In genomic region chr1:153748549-153748948, GRCm38 (mm10) we compare ENCODE assay signal across 8 mouse cellular contexts. TPM values are rescaled to one million over a fixed set of nuclear protein-coding genes. Genes with fewer than 3 reads are reported as not detected.
DNase-seq lines count a peak whose midpoint lies in the region; ATAC-seq and TF ChIP-seq lines count a peak whose summit lies in the region.

No protein-coding gene starts in this region.

- H3K27me3 ChIP-seq in heart, embryonic 15.5 days: no peaks in the 10 kb centered on the region
- 0 out of 2 replicates have a peak, but pooled peaks cover 9% of the 10 kb centered on the region for H3K27me3 ChIP-seq in midbrain, embryonic 10.5 days (ENCODE audit: low read depth, poor library complexity, severe bottlenecking)
- H3K27me3 ChIP-seq in stomach, embryonic 16.5 days (ENCODE audit: control insufficient read depth, insufficient read depth, low read length): no peaks in the 10 kb centered on the region

- TF ChIP-seq CTCF in brain, embryonic 14.5 days (IDR thresholded peaks at IDR 0.05; ENCODE audit: borderline replicate concordance, extremely low read depth, insufficient read depth, insufficient read length): no peak

- no peak for ATAC-seq in heart, embryonic 15.5 days (replicated peaks; ENCODE audit: insufficient number of reproducible peaks, insufficient read depth, low FRiP score, low read depth)
- no peak for ATAC-seq in stomach, embryonic 16.5 days (ENCODE audit: insufficient read depth, low FRiP score)
- ATAC-seq in frontal cortex, adult (ENCODE audit: low TSS enrichment): no peak

- peak overlapping the region; percentile 88 for H3K27ac ChIP-seq in heart, embryonic 15.5 days
- H3K27ac ChIP-seq in midbrain, embryonic 10.5 days (replicated peaks): peak overlapping the region; percentile 92
- H3K27ac ChIP-seq in stomach, embryonic 16.5 days (ENCODE audit: low read length): peak overlapping the region; percentile 35; the same call in 1 of the 2 replicates

- H3K9ac ChIP-seq in heart, embryonic 15.5 days: no peak overlapping the region
- H3K9ac ChIP-seq in stomach, embryonic 16.5 days (ENCODE audit: low read length): no peak overlapping the region

- 0% methylated on average over 1 of the region's 1 CpGs for WGBS in heart, embryonic 15.5 days
- WGBS in midbrain, embryonic 10.5 days: 14% methylated on average over 1 of the region's 1 CpGs
- 4% methylated on average over 1 of the region's 1 CpGs for WGBS in stomach, embryonic 16.5 days

- no peaks in the 10 kb centered on the region for H3K36me3 ChIP-seq in heart, embryonic 15.5 days
- peaks cover 13% of the 10 kb centered on the region for H3K36me3 ChIP-seq in midbrain, embryonic 10.5 days
- H3K36me3 ChIP-seq in stomach, embryonic 16.5 days (ENCODE audit: control insufficient read depth, insufficient read depth, low read length): no peaks in the 10 kb centered on the region

- TF ChIP-seq POLR2A in brain, embryonic 14.5 days (IDR thresholded peaks at IDR 0.05; ENCODE audit: borderline replicate concordance, extremely low read depth, insufficient read depth, insufficient read length, poor library complexity, severe bottlenecking): no peak

- no peaks in the 10 kb centered on the region for H3K9me3 ChIP-seq in heart, embryonic 15.5 days (replicated peaks)
- no peaks in the 10 kb centered on the region for H3K9me3 ChIP-seq in midbrain, embryonic 10.5 days (replicated peaks)
- no peaks in the 10 kb centered on the region for H3K9me3 ChIP-seq in stomach, embryonic 16.5 days (replicated peaks; ENCODE audit: control insufficient read depth, low read length)

- H3K4me1 ChIP-seq in heart, embryonic 15.5 days (replicated peaks): peaks cover 44% of the 10 kb centered on the region
- H3K4me1 ChIP-seq in midbrain, embryonic 10.5 days: peaks cover 49% of the 10 kb centered on the region
- H3K4me1 ChIP-seq in stomach, embryonic 16.5 days (ENCODE audit: control insufficient read depth, insufficient read depth, low read length): peaks cover 16% of the 10 kb centered on the region; the same call in 1 of the 2 replicates

- peak overlapping the region; percentile 50 for H3K4me3 ChIP-seq in heart, embryonic 15.5 days
- H3K4me3 ChIP-seq in midbrain, embryonic 10.5 days: peak overlapping the region; percentile 52
- H3K4me3 ChIP-seq in stomach, embryonic 16.5 days (replicated peaks; ENCODE audit: low read length): no peak overlapping the region; the same call in 1 of the 2 replicates

- DNase-seq in Muller cell, postnatal 12 days (ENCODE audit: inconsistent ontology term): peak; percentile 61
- peak; percentile 82 for DNase-seq in brain, embryonic 14.5 days (ENCODE audit: low read depth)
- peak; percentile 85 to 88 for DNase-seq in kidney, postnatal 4 days
- DNase-seq in midbrain, embryonic 10.5 days (ENCODE audit: low spot score): peak; percentile 38
- DNase-seq in cerebellum, adult 8-10 months: no peak

- peak overlapping the region; percentile 66 for H3K4me2 ChIP-seq in heart, embryonic 15.5 days
- H3K4me2 ChIP-seq in stomach, embryonic 16.5 days (ENCODE audit: low read depth, low read length): peak overlapping the region; percentile 63

RNA-seq across cellular contexts. Expression of gene Rnasel, which starts 0.7 kb away (rescaled TPM):
- 59.5 and 78.4 TPM in 2 replicates for polyA plus RNA-seq in brain, embryonic 14.5 days (2012; rRNA removed)
- 23.4 and 24.3 TPM in 2 replicates for polyA plus RNA-seq in heart, embryonic 15.5 days (2015; fragmentation: Nextera tagmentation; extraction: Ambion mirVana)
- 10.1 and 20.3 TPM in 2 replicates for polyA plus RNA-seq in midbrain, embryonic 10.5 days (2016; fragmentation: Nextera tagmentation; extraction: Ambion mirVana)
- 13.7 TPM in 2 replicates for polyA plus RNA-seq in stomach, embryonic 16.5 days (2015; fragmentation: Nextera tagmentation; extraction: Ambion mirVana)

RNA-seq across cellular contexts. Expression of gene Rgs16, which starts 8.4 kb away (rescaled TPM):
- 22.8 and 35.5 TPM in 2 replicates for polyA plus RNA-seq in brain, embryonic 14.5 days (2012; rRNA removed)
- polyA plus RNA-seq in heart, embryonic 15.5 days (2015; fragmentation: Nextera tagmentation; extraction: Ambion mirVana): 5.9 and 6.4 TPM in 2 replicates
- 31.8 and 39.0 TPM in 2 replicates for polyA plus RNA-seq in midbrain, embryonic 10.5 days (2016; fragmentation: Nextera tagmentation; extraction: Ambion mirVana)
- 4.3 and 5.0 TPM in 2 replicates for polyA plus RNA-seq in stomach, embryonic 16.5 days (2015; fragmentation: Nextera tagmentation; extraction: Ambion mirVana)

Comparison
In these comparisons a context has a peak if more than half of its experiments do, and no peak if none do; other contexts are left out.
1. H3K27ac ChIP-seq: peak in every context shown above with its lines; median percentile 92 in midbrain, embryonic 10.5 days; 88 in heart, embryonic 15.5 days; 35 in stomach, embryonic 16.5 days.